7 mouse cellular contexts compared by ENCODE assay signal in genomic region chr9:95750746-95751145, GRCm38 (mm10). TPM values are rescaled to one million over a fixed set of nuclear protein-coding genes. Genes with fewer than 3 reads are reported as not detected.
DNase-seq lines count a peak whose midpoint lies in the region; ATAC-seq and TF ChIP-seq lines count a peak whose summit lies in the region.

No protein-coding gene starts in this region.

- peak; percentile 53 for DNase-seq in lung, embryonic 14.5 days
- no peak for DNase-seq in lung, postnatal 4 days
- DNase-seq in layer of hippocampus, postnatal 10 days (ENCODE audit: low spot score in 2 of 2), result no peak
- no peak for DNase-seq in thymus, adult 2 months

- H3K27me3 ChIP-seq in lung, embryonic 14.5 days (ENCODE audit: insufficient read depth, low read length), result peaks cover 12% of the 10 kb centered on the region; the same call in 1 of the 2 replicates
- no peaks in the 10 kb centered on the region for H3K27me3 ChIP-seq in forebrain, embryonic 15.5 days
- H3K27me3 ChIP-seq in limb, embryonic 13.5 days, result peaks cover 20% of the 10 kb centered on the region
- H3K27me3 ChIP-seq in thymus, adult 2 months (ENCODE audit: control insufficient read depth, insufficient read depth, low read length), result no peaks in the 10 kb centered on the region; the same call in 1 of the 2 replicates

- no peaks in the 10 kb centered on the region for H3K36me3 ChIP-seq in lung, embryonic 14.5 days (ENCODE audit: insufficient read depth)
- no peaks in the 10 kb centered on the region for H3K36me3 ChIP-seq in forebrain, embryonic 15.5 days
- no peaks in the 10 kb centered on the region for H3K36me3 ChIP-seq in limb, embryonic 13.5 days
- no peaks in the 10 kb centered on the region for H3K36me3 ChIP-seq in thymus, adult 2 months (ENCODE audit: control insufficient read depth, insufficient read depth, low read length)

- ATAC-seq in lung, embryonic 14.5 days (ENCODE audit: insufficient read depth), result no peak
- no peak for ATAC-seq in forebrain, embryonic 15.5 days (replicated peaks)
- no peak for ATAC-seq in limb, embryonic 13.5 days (ENCODE audit: low FRiP score, low read depth)

- H3K4me2 ChIP-seq in lung, embryonic 14.5 days, result peak overlapping the region; percentile 91
- H3K4me2 ChIP-seq in forebrain, embryonic 15.5 days (replicated peaks), result peak overlapping the region; percentile 84
- H3K4me2 ChIP-seq in limb, embryonic 13.5 days (replicated peaks), result peak overlapping the region; percentile 80

- H3K4me1 ChIP-seq in lung, embryonic 14.5 days (ENCODE audit: insufficient read depth), result no peaks in the 10 kb centered on the region
- H3K4me1 ChIP-seq in forebrain, embryonic 15.5 days, result peaks cover 16% of the 10 kb centered on the region
- peaks cover 8% of the 10 kb centered on the region; the same call in 1 of the 2 replicates for H3K4me1 ChIP-seq in limb, embryonic 13.5 days
- H3K4me1 ChIP-seq in olfactory bulb, adult 2 months (ENCODE audit: control insufficient read depth, insufficient read depth, low read length), result peaks cover 5% of the 10 kb centered on the region; the same call in 1 of the 2 replicates
- peaks cover 7% of the 10 kb centered on the region; the same call in 1 of the 2 replicates for H3K4me1 ChIP-seq in thymus, adult 2 months (replicated peaks; ENCODE audit: control insufficient read depth, insufficient read depth, low read length)

- peak; percentile 17; the same call in 1 of the 2 replicates for TF ChIP-seq CTCF in lung, embryonic 14.5 days (IDR thresholded peaks at IDR 0.05; ENCODE audit: low read depth)
- no peak for TF ChIP-seq CTCF in olfactory bulb, adult 2 months (IDR thresholded peaks at IDR 0.05; ENCODE audit: insufficient read depth, low read depth, low read length)
- TF ChIP-seq CTCF in thymus, adult 2 months (IDR thresholded peaks at IDR 0.05; ENCODE audit: borderline replicate concordance, control insufficient read depth, extremely low read depth, insufficient read depth, low read length, poor library complexity), result no peak

- H3K4me3 ChIP-seq in lung, embryonic 14.5 days (ENCODE audit: low read depth, low read length), result peak overlapping the region; percentile 81
- H3K4me3 ChIP-seq in forebrain, embryonic 15.5 days, result peak overlapping the region; percentile 67
- H3K4me3 ChIP-seq in limb, embryonic 13.5 days, result peak overlapping the region; percentile 84
- H3K4me3 ChIP-seq in olfactory bulb, adult 2 months (ENCODE audit: insufficient read depth, low read depth, low read length), result peak overlapping the region; percentile 97; the same call in 1 of the 2 replicates
- H3K4me3 ChIP-seq in thymus, adult 2 months (ENCODE audit: control insufficient read depth, insufficient read depth, low read length), result no peak overlapping the region

- no peak overlapping the region for H3K9ac ChIP-seq in lung, embryonic 14.5 days
- peak overlapping the region; percentile 89; the same call in 1 of the 2 replicates for H3K9ac ChIP-seq in forebrain, embryonic 15.5 days (replicated peaks)
- no peak overlapping the region for H3K9ac ChIP-seq in limb, embryonic 13.5 days

- WGBS in lung, embryonic 14.5 days, result 37% methylated on average over 9 of the region's 9 CpGs
- 35% methylated on average over 9 of the region's 9 CpGs for WGBS in forebrain, embryonic 15.5 days
- WGBS in limb, embryonic 13.5 days, result 40% methylated on average over 9 of the region's 9 CpGs
- 16% methylated on average over 9 of the region's 9 CpGs for WGBS in olfactory bulb, adult 2 months
- WGBS in thymus, adult 2 months, result 44% methylated on average over 9 of the region's 9 CpGs

- no peak overlapping the region for H3K27ac ChIP-seq in lung, embryonic 14.5 days (ENCODE audit: low read depth)
- no peak overlapping the region for H3K27ac ChIP-seq in forebrain, embryonic 15.5 days (replicated peaks)
- no peak overlapping the region for H3K27ac ChIP-seq in limb, embryonic 13.5 days
- no peak overlapping the region for H3K27ac ChIP-seq in olfactory bulb, adult 2 months (ENCODE audit: insufficient read depth, low read depth, low read length)
- H3K27ac ChIP-seq in thymus, adult 2 months (ENCODE audit: control insufficient read depth, insufficient read depth, low read length), result no peak overlapping the region

- no peaks in the 10 kb centered on the region for H3K9me3 ChIP-seq in lung, embryonic 14.5 days (ENCODE audit: low read depth, low read length)
- H3K9me3 ChIP-seq in forebrain, embryonic 15.5 days, result no peaks in the 10 kb centered on the region
- H3K9me3 ChIP-seq in limb, embryonic 13.5 days, result no peaks in the 10 kb centered on the region

- TF ChIP-seq POLR2A in olfactory bulb, adult 2 months (IDR thresholded peaks at IDR 0.05; ENCODE audit: insufficient read depth, low read depth, low read length), result no peak
- no peak for TF ChIP-seq POLR2A in thymus, adult 2 months (IDR thresholded peaks at IDR 0.05; ENCODE audit: control insufficient read depth, extremely low read depth, insufficient read depth, low read length, poor library complexity)

RNA-seq across cellular contexts. Expression of gene Trpc1, which starts 0.6 kb away (rescaled TPM):
- polyA plus RNA-seq in lung, embryonic 14.5 days (2014; fragmentation: Nextera tagmentation; extraction: Ambion mirVana), result 4.6 and 5.7 TPM in 2 replicates
- 6.5 and 6.9 TPM in 2 replicates for polyA plus RNA-seq in forebrain, embryonic 15.5 days (2015; fragmentation: Nextera tagmentation; extraction: Ambion mirVana)
- 2.0 and 3.2 TPM in 2 replicates for polyA plus RNA-seq in limb, embryonic 13.5 days (2015; fragmentation: Nextera tagmentation; extraction: Ambion mirVana)
- polyA plus RNA-seq in olfactory bulb, adult 2 months (2012; ENCODE audit: insufficient read depth, insufficient read length, low replicate concordance, missing spikeins), result not detected in 2 replicates
- total RNA-seq in layer of hippocampus, postnatal 10 days (2021), result 10 to 100 TPM; 42.1 to 51.5 TPM
- polyA plus RNA-seq in thymus, adult 2 months (2012; rRNA removed), result 1.2 and 2.0 TPM in 2 replicates
